Mouse (Mus musculus) neural tube, embryonic 14.5 days (tissue): ENCODE results near the gene Fam222a. TPM values are rescaled to one million over a fixed set of nuclear protein-coding genes. Genes with fewer than 3 reads are reported as not detected.

Experiments
- ATAC-seq: fragments of 200-750 bp; cut with Nextera tagmentation; 2 replicates; pipeline ENCODE4 v1.8.0; 2017; ENCODE audit warnings: low read depth, mild to moderate bottlenecking, moderate TSS enrichment, moderate library complexity
- H3K27ac ChIP-seq: fragments of 300-500 bp; sonication (generic); 2 replicates; pipeline ENCODE4 v1.5.1; 2014; ENCODE audit warnings: low read depth, mild to moderate bottlenecking, control low read depth, low read length, moderate library complexity, mixed read lengths
- H3K27me3 ChIP-seq: fragments of 300-500 bp; sonication (generic); 2 replicates; pipeline ENCODE4 v1.6.1; 2014; ENCODE audit warnings: low read length; ENCODE audit not compliant: control insufficient read depth, insufficient read depth
- H3K36me3 ChIP-seq: fragments of 300-500 bp; sonication (generic); 2 replicates; pipeline ENCODE4 v1.6.1; 2014; ENCODE audit warnings: low read length, mixed read lengths; ENCODE audit not compliant: control insufficient read depth, insufficient read depth
- H3K4me1 ChIP-seq: fragments of 300-500 bp; sonication (generic); 2 replicates; pipeline ENCODE4 v1.6.1; 2014; ENCODE audit warnings: low read length; ENCODE audit not compliant: control insufficient read depth, insufficient read depth
- H3K4me2 ChIP-seq: fragments of 300-500 bp; sonication (generic); 2 replicates; pipeline ENCODE4 v1.6.1; 2014; ENCODE audit warnings: mild to moderate bottlenecking, low read depth, low read length, control low read depth
- H3K4me3 ChIP-seq: fragments of 300-500 bp; sonication (generic); 2 replicates; pipeline ENCODE4 v1.5.1; 2014; ENCODE audit warnings: low read depth, low read length, control low read depth, mixed read lengths
- H3K9ac ChIP-seq: fragments of 300-500 bp; sonication (generic); replicated peaks from 2 replicates; pipeline ENCODE4 v1.6.1; 2014; ENCODE audit warnings: low read depth, mild to moderate bottlenecking, control low read depth, low read length, mixed read lengths
- H3K9me3 ChIP-seq: fragments of 300-500 bp; sonication (generic); 2 replicates; pipeline ENCODE4 v1.6.1; 2016; ENCODE audit warnings: low read length; ENCODE audit not compliant: control insufficient read depth
- WGBS: fragments of 180-500 bp; shearing (Covaris S2); extraction: QIAGEN DNeasy Blood & Tissue Kit; methylation state at CpG from one replicate; pipeline ENCODE4 v1.1.7; 2014; 5-methylcytosine and 5-hydroxymethylcytosine counted together
- polyA plus RNA-seq: library from polyadenylated mRNA; unstranded; fragments of >200 nt; fragmentation: Nextera tagmentation; extraction: Ambion mirVana; gene quantifications from 2 replicates; pipeline ENCODE4 v1.2.1, GENCODE M21; 2014

Gene Fam222a
- polyA plus RNA-seq, 1 experiment from 2014 or later: 7.0 TPM

GRCm38 (mm10) chr5:114640809-114641208, 73.0 kb downstream of the Fam222a start:
- Histone ChIP-seq H3K4me3 (no peak overlapping the region), H3K9ac (no peak overlapping the region), H3K4me2 (no peak overlapping the region), H3K36me3 (no peaks in the 10 kb centered on the region), H3K27ac (no peak overlapping the region), H3K27me3 (0 out of 2 replicates have a peak, but pooled peaks cover 3% of the 10 kb centered on the region), H3K9me3 (no peaks in the 10 kb centered on the region), H3K4me1 (no peaks in the 10 kb centered on the region)
- WGBS: 64% methylated on average over 10 of the region's 10 CpGs
- no peak for ATAC-seq

GRCm38 (mm10) chr5:114644918-114645317, 77.1 kb downstream of the Fam222a start:
- no peak overlapping the region for H3K4me3 ChIP-seq
- H3K9ac ChIP-seq: no peak overlapping the region
- H3K27me3 ChIP-seq: no peaks in the 10 kb centered on the region
- H3K27ac ChIP-seq: no peak overlapping the region
- no peak for ATAC-seq
- WGBS: 55% methylated on average over 6 of the region's 6 CpGs
- H3K4me2 ChIP-seq: no peak overlapping the region
- peaks cover 7% of the 10 kb centered on the region for H3K4me1 ChIP-seq
- H3K36me3 ChIP-seq: no peaks in the 10 kb centered on the region
- no peaks in the 10 kb centered on the region for H3K9me3 ChIP-seq

- 91% methylated on average over 5 of the region's 5 CpGs for WGBS
- no peaks in the 10 kb centered on the region for H3K27me3 ChIP-seq
- no peaks in the 10 kb centered on the region for H3K36me3 ChIP-seq
- H3K4me1 ChIP-seq: peaks cover 7% of the 10 kb centered on the region
- no peak for ATAC-seq
- no peak overlapping the region for H3K9ac ChIP-seq
- no peaks in the 10 kb centered on the region for H3K9me3 ChIP-seq
- H3K4me3 ChIP-seq: no peak overlapping the region
- H3K4me2 ChIP-seq: no peak overlapping the region
- H3K27ac ChIP-seq: no peak overlapping the region
Observed at GRCm38 (mm10) chr5:114645916-114646315, 78.1 kb downstream of the Fam222a start.

- WGBS: 2% methylated on average over 27 of the region's 27 CpGs
- Histone ChIP-seq H3K9me3 (no peaks in the 10 kb centered on the region), H3K4me3 (peak overlapping the region; percentile 22; the same call in 1 of the 2 replicates), H3K36me3 (no peaks in the 10 kb centered on the region), H3K27ac (no peak overlapping the region), H3K9ac (peak overlapping the region; percentile 39; the same call in 1 of the 2 replicates), H3K4me1 (peaks cover 7% of the 10 kb centered on the region), H3K27me3 (no peaks in the 10 kb centered on the region), H3K4me2 (peak overlapping the region; percentile 49)
- peak; percentile 68; the same call in 1 of the 2 replicates for ATAC-seq
Observed at GRCm38 (mm10) chr5:114647211-114647974, 79.6 kb downstream of the Fam222a start.

GRCm38 (mm10) chr5:114648728-114649311, 81.0 kb downstream of the Fam222a start:
- WGBS: 72% methylated on average over 11 of the region's 11 CpGs
- no peak overlapping the region for H3K9ac ChIP-seq
- no peaks in the 10 kb centered on the region for H3K27me3 ChIP-seq
- H3K9me3 ChIP-seq: no peaks in the 10 kb centered on the region
- H3K4me2 ChIP-seq: no peak overlapping the region
- no peaks in the 10 kb centered on the region for H3K36me3 ChIP-seq
- no peak for ATAC-seq
- no peak overlapping the region for H3K4me3 ChIP-seq
- peaks cover 7% of the 10 kb centered on the region for H3K4me1 ChIP-seq
- no peak overlapping the region for H3K27ac ChIP-seq

GRCm38 (mm10) chr5:114651002-114651401, 83.2 kb downstream of the Fam222a start:
- Histone ChIP-seq H3K9ac (no peak overlapping the region), H3K4me3 (no peak overlapping the region), H3K4me2 (no peak overlapping the region), H3K27ac (no peak overlapping the region), H3K4me1 (peaks cover 7% of the 10 kb centered on the region), H3K27me3 (peaks cover 5% of the 10 kb centered on the region; the same call in 1 of the 2 replicates), H3K9me3 (no peaks in the 10 kb centered on the region), H3K36me3 (no peaks in the 10 kb centered on the region)
- ATAC-seq: no peak
- 48% methylated on average over 14 of the region's 14 CpGs for WGBS

- H3K4me2 ChIP-seq: no peak overlapping the region
- H3K4me1 ChIP-seq: peaks cover 7% of the 10 kb centered on the region
- no peak overlapping the region for H3K4me3 ChIP-seq
- H3K27ac ChIP-seq: no peak overlapping the region
- H3K36me3 ChIP-seq: no peaks in the 10 kb centered on the region
- H3K9ac ChIP-seq: no peak overlapping the region
- H3K27me3 ChIP-seq: peaks cover 7% of the 10 kb centered on the region
- ATAC-seq: no peak
- 41% methylated on average over 3 of the region's 3 CpGs for WGBS
- H3K9me3 ChIP-seq: no peaks in the 10 kb centered on the region
Observed at GRCm38 (mm10) chr5:114651449-114651848, 83.6 kb downstream of the Fam222a start.

GRCm38 (mm10) chr5:114653656-114654437, 86.0 kb downstream of the Fam222a start:
- no peaks in the 10 kb centered on the region for H3K9me3 ChIP-seq
- no peak overlapping the region for H3K27ac ChIP-seq
- WGBS: 84% methylated on average over 11 of the region's 15 CpGs
- no peaks in the 10 kb centered on the region for H3K36me3 ChIP-seq
- H3K4me3 ChIP-seq: no peak overlapping the region
- no peak overlapping the region for H3K4me2 ChIP-seq
- no peak overlapping the region for H3K9ac ChIP-seq
- no peak for ATAC-seq
- peaks cover 25% of the 10 kb centered on the region for H3K27me3 ChIP-seq
- 0 out of 2 replicates have a peak, but pooled peaks cover 6% of the 10 kb centered on the region for H3K4me1 ChIP-seq
